Mouse (Mus musculus) embryonic facial prominence, embryonic 15.5 days (tissue): ENCODE measurements around the gene Ak1. TPM values are rescaled to one million over a fixed set of nuclear protein-coding genes. Genes with fewer than 3 reads are reported as not detected.

ENCODE experiments used
- ATAC-seq: fragments of 200-750 bp; cut with Nextera tagmentation; 2 replicates; pipeline ENCODE4 v1.8.0; 2017; ENCODE audit warnings: low read depth, moderate TSS enrichment; ENCODE audit not compliant: insufficient number of reproducible peaks, low FRiP score, low TSS enrichment
- H3K27ac ChIP-seq: fragments of 300-500 bp; sonication (generic); replicated peaks from 2 replicates; pipeline ENCODE4 v1.5.1; 2015; ENCODE audit warnings: mild to moderate bottlenecking, inconsistent platforms
- H3K27me3 ChIP-seq: fragments of 300-500 bp; sonication (generic); 2 replicates; pipeline ENCODE4 v1.6.1; 2015; ENCODE audit warnings: inconsistent platforms
- H3K36me3 ChIP-seq: fragments of 300-500 bp; sonication (generic); 2 replicates; pipeline ENCODE4 v1.6.1; 2015; ENCODE audit warnings: mild to moderate bottlenecking, inconsistent platforms
- H3K4me1 ChIP-seq: fragments of 300-500 bp; sonication (generic); 2 replicates; pipeline ENCODE4 v1.6.1; 2015; ENCODE audit warnings: inconsistent platforms
- H3K4me2 ChIP-seq: fragments of 300-500 bp; sonication (generic); replicated peaks from 2 replicates; pipeline ENCODE4 v1.6.1; 2015; ENCODE audit warnings: mild to moderate bottlenecking, inconsistent platforms
- H3K4me3 ChIP-seq: fragments of 300-500 bp; sonication (generic); replicated peaks from 2 replicates; pipeline ENCODE4 v1.5.1; 2015; ENCODE audit warnings: mild to moderate bottlenecking, inconsistent platforms
- H3K9ac ChIP-seq: fragments of 300-500 bp; sonication (generic); 2 replicates; pipeline ENCODE4 v1.6.1; 2015; ENCODE audit warnings: inconsistent platforms
- H3K9me3 ChIP-seq: fragments of 300-500 bp; sonication (generic); replicated peaks from 2 replicates; pipeline ENCODE4 v1.6.1; 2016; ENCODE audit warnings: inconsistent platforms
- WGBS: fragments of 180-500 bp; shearing (Covaris S2); methylation state at CpG from one replicate; pipeline ENCODE4 v1.1.7; 2015; 5-methylcytosine and 5-hydroxymethylcytosine counted together
- polyA plus RNA-seq: library from polyadenylated mRNA; unstranded; fragments of >200 nt; fragmentation: Nextera tagmentation; extraction: Ambion mirVana; gene quantifications from 2 replicates; pipeline ENCODE4 v1.2.1, GENCODE M21; 2015

The Ak1 gene
- polyA plus RNA-seq, 1 experiment from 2014 or later = 67.9 TPM

DNA sequence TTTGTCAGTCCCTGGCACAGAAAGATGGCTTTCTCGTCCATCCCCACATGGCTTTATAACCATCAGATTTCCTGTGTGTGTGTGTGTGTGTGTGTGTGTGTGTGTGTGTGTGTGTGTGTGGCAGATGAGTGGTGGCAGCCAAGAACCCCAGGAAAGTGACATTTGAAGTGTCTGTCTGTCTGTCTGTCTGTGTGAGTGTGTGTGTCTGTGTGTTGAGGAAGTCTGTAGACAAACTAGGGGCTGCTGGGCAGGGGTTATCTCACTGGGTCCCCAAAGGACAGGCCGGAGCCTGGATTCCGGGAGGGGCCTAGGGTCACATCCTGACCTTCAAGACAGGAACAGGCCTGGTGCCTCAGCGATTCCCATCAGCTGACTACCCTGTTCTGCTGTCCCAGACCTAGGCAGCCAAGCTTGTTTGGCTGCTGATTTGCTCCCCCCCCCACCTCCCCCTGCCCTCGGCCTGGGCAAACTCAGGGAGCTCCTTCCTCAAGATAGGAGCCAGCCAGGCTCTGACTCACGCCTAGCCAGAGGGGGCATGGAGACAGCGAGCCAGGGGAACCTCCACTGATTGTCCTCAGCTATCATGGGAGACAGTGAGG is 40.0 kb downstream of the Ak1 start:
- no peak for ATAC-seq
- H3K4me3 ChIP-seq = no peak overlapping the region
- H3K4me1 ChIP-seq = peaks cover 14% of the 10 kb centered on the region
- H3K4me2 ChIP-seq = no peak overlapping the region
- 0 out of 2 replicates have a peak, but pooled peaks cover 20% of the 10 kb centered on the region for H3K36me3 ChIP-seq
- H3K9me3 ChIP-seq = no peaks in the 10 kb centered on the region
- no peak overlapping the region for H3K9ac ChIP-seq
- 31% methylated on average over 7 of the region's 7 CpGs for WGBS
- H3K27me3 ChIP-seq = no peaks in the 10 kb centered on the region
- peak overlapping the region; percentile 76 for H3K27ac ChIP-seq

DNA sequence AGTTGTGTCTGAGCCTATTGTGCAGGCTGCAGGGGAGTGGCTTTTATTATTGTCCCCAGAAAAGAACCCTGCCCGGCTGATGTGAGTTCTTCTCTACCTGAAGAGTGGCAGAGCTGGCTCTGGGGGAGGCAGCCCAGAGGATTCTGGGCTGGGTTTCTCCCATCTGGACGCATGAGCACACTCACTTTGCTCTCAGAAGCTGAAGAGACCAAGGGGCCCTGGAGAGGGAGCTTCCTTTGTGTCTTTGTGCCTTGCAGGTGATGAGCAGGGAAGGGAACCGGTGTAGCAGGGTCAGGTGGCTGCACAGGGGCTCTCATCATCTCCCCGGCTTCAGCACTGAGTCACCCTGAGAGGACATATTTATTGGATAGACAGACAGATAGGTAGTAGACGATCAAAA is 40.7 kb downstream of the Ak1 start:
- peaks cover 14% of the 10 kb centered on the region for H3K4me1 ChIP-seq
- no peak overlapping the region for H3K4me3 ChIP-seq
- no peaks in the 10 kb centered on the region for H3K27me3 ChIP-seq
- H3K36me3 ChIP-seq = 0 out of 2 replicates have a peak, but pooled peaks cover 20% of the 10 kb centered on the region
- peak overlapping the region; percentile 76 for H3K27ac ChIP-seq
- H3K9ac ChIP-seq = no peak overlapping the region
- no peaks in the 10 kb centered on the region for H3K9me3 ChIP-seq
- no peak for ATAC-seq
- WGBS = 51% methylated on average over 5 of the region's 5 CpGs
- no peak overlapping the region for H3K4me2 ChIP-seq

GRCm38 (mm10) chr2:32665345-32665744 is 43.8 kb downstream of the Ak1 start:
- ATAC-seq = no peak
- Histone ChIP-seq H3K4me3 (no peak overlapping the region), H3K27me3 (no peaks in the 10 kb centered on the region), H3K9me3 (no peaks in the 10 kb centered on the region), H3K36me3 (0 out of 2 replicates have a peak, but pooled peaks cover 13% of the 10 kb centered on the region), H3K4me1 (peaks cover 14% of the 10 kb centered on the region), H3K27ac (no peak overlapping the region), H3K9ac (no peak overlapping the region), H3K4me2 (no peak overlapping the region)
- WGBS = 61% methylated on average over 8 of the region's 8 CpGs

- H3K27ac ChIP-seq = no peak overlapping the region
- 77% methylated on average over 6 of the region's 6 CpGs for WGBS
- H3K4me2 ChIP-seq = no peak overlapping the region
- no peaks in the 10 kb centered on the region for H3K27me3 ChIP-seq
- peaks cover 14% of the 10 kb centered on the region for H3K4me1 ChIP-seq
- no peaks in the 10 kb centered on the region for H3K9me3 ChIP-seq
- no peak overlapping the region for H3K9ac ChIP-seq
- peaks cover 15% of the 10 kb centered on the region; the same call in 1 of the 2 replicates for H3K36me3 ChIP-seq
- no peak for ATAC-seq
- H3K4me3 ChIP-seq = no peak overlapping the region
Measured at GRCm38 (mm10) chr2:32665853-32666252, 44.3 kb downstream of the Ak1 start.

GRCm38 (mm10) chr2:32667775-32668174 is 46.2 kb downstream of the Ak1 start:
- H3K27me3 ChIP-seq = no peaks in the 10 kb centered on the region
- WGBS = 52% methylated on average over 11 of the region's 11 CpGs
- no peak for ATAC-seq
- H3K27ac ChIP-seq = no peak overlapping the region
- no peaks in the 10 kb centered on the region for H3K9me3 ChIP-seq
- H3K36me3 ChIP-seq = peaks cover 24% of the 10 kb centered on the region
- no peak overlapping the region for H3K4me3 ChIP-seq
- no peak overlapping the region for H3K9ac ChIP-seq
- no peaks in the 10 kb centered on the region for H3K4me1 ChIP-seq
- no peak overlapping the region for H3K4me2 ChIP-seq

DNA sequence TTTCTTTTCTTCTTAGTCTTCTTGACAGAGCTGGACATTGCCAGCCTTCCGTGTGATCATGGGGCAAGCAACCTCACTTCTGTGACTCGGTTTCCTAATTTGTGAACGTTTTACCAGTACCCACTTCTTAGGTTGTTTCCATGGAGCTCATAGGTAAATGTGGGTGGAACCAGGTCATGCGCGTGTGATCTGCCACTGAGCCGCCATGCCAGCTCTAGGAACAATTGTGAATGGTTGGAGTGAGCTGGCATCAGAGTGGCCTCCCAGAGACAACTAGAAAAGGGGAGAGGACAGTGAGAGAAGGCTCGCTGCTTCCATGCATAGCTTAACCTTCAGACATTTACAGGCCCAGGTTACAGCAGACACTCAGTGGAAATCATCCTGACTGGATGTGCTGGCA is 46.6 kb downstream of the Ak1 start:
- Histone ChIP-seq H3K4me1 (no peaks in the 10 kb centered on the region), H3K36me3 (peaks cover 28% of the 10 kb centered on the region), H3K27ac (no peak overlapping the region), H3K9ac (no peak overlapping the region), H3K4me3 (no peak overlapping the region), H3K4me2 (no peak overlapping the region), H3K27me3 (no peaks in the 10 kb centered on the region), H3K9me3 (no peaks in the 10 kb centered on the region)
- WGBS = 89% methylated on average over 7 of the region's 7 CpGs
- no peak for ATAC-seq

DNA sequence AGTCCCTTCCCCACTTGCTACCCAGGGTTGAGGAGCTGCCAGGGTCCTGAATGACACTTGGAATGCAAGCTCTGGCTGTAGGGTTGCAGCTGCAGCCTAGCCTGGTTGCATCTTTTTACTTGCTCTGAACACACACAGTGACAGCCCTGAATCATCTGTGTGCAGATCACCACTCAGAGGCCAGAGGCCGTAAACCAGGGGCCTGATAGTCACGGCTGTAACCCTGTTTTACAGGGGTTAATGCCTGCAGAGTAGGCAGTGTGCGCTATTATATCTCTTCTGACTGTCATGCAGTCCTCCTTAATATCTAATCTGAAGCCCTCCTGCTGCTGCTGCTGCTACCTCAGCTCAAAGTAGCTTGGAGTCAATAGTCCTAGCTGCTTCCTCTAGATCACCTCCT is 48.3 kb downstream of the Ak1 start:
- H3K36me3 ChIP-seq = peaks cover 41% of the 10 kb centered on the region
- H3K9ac ChIP-seq = no peak overlapping the region
- no peak overlapping the region for H3K27ac ChIP-seq
- no peak for ATAC-seq
- 0 out of 2 replicates have a peak, but pooled peaks cover 4% of the 10 kb centered on the region for H3K4me1 ChIP-seq
- H3K4me3 ChIP-seq = no peak overlapping the region
- no peak overlapping the region for H3K4me2 ChIP-seq
- WGBS = 85% methylated on average over 3 of the region's 3 CpGs
- H3K9me3 ChIP-seq = no peaks in the 10 kb centered on the region
- H3K27me3 ChIP-seq = no peaks in the 10 kb centered on the region

GRCm38 (mm10) chr2:32671147-32671546 is 49.6 kb downstream of the Ak1 start:
- no peak for ATAC-seq
- no peaks in the 10 kb centered on the region for H3K27me3 ChIP-seq
- WGBS = 89% methylated on average over 9 of the region's 9 CpGs
- no peak overlapping the region for H3K4me3 ChIP-seq
- 0 out of 2 replicates have a peak, but pooled peaks cover 4% of the 10 kb centered on the region for H3K4me1 ChIP-seq
- 0 out of 2 replicates have a peak, but pooled peaks cover 1% of the 10 kb centered on the region for H3K9me3 ChIP-seq
- peaks cover 54% of the 10 kb centered on the region for H3K36me3 ChIP-seq
- no peak overlapping the region for H3K4me2 ChIP-seq
- no peak overlapping the region for H3K27ac ChIP-seq
- no peak overlapping the region for H3K9ac ChIP-seq

DNA sequence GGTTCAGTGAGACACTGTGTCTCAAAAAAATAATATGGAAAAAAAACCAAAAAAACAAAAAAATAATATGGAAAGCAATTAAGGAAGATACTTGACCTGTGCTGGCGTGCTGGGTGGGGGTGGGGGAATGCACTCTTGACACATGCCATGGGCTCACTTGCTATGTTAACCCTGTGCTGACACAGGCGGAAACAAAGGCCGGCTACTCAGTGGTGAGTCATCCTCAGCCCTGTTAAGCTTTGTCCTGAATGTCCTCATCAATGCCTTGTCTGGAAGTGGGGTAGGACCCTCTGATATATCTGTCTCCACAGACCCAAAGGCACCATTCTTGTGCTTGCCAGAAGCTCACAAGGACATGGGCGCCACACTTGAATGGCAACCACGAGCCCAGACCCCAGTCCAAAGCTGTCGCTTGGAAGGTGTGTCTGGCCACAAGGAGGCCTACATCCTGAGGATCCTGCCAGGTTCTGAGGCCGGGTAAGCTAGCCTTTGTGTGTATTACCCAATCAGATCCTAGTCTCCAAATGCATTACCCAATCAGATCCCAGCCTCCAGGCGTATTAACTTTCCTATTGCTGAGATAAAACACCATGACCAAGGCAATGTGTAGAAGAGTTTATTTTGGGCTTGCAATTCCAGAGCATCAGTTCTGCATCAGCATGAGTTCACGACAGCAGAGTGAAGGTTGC is 50.5 kb downstream of the Ak1 start:
- Histone ChIP-seq H3K4me1 (0 out of 2 replicates have a peak, but pooled peaks cover 4% of the 10 kb centered on the region), H3K27ac (no peak overlapping the region), H3K4me2 (no peak overlapping the region), H3K9me3 (0 out of 2 replicates have a peak, but pooled peaks cover 3% of the 10 kb centered on the region), H3K27me3 (no peaks in the 10 kb centered on the region), H3K9ac (no peak overlapping the region), H3K36me3 (peaks cover 55% of the 10 kb centered on the region), H3K4me3 (no peak overlapping the region)
- WGBS = 67% methylated on average over 9 of the region's 9 CpGs
- ATAC-seq = no peak

DNA sequence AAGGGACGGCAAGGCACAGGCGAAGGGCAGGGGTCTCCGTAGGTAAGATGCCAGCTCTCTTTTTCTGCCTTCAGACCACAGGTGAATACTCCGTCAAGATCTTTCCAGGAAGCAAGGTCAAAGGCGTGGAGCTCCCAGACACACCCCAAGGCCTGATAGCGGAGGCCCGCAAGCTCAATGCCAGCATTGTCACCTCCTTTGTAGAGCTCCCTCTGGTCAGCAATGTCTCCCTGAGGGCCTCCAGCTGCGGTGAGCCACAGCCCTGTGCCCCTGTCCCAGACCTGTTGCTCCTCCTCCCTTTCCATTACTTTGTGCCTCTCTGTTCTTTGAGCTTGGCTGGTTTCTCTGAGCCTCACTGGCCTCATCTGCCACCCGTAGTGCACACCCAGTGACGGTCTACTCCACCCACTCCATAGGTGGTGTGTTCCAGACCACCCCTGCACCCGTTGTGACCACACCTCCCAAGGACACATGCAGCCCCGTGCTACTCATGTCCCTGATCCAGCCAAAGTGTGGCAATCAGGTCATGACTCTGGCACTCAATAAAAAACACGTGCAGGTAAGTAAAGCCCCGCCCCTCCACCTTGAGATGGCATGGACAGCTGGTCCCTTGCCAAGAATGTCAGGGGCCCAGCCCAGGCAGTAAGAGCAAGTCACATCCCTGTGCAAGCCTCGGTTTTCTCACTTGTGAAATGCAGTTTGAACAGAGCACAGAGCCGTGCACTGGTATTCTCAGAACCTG is 51.8 kb downstream of the Ak1 start:
- Histone ChIP-seq H3K4me3 (no peak overlapping the region), H3K36me3 (peaks cover 67% of the 10 kb centered on the region), H3K9ac (no peak overlapping the region), H3K27me3 (no peaks in the 10 kb centered on the region), H3K9me3 (0 out of 2 replicates have a peak, but pooled peaks cover 3% of the 10 kb centered on the region), H3K4me2 (no peak overlapping the region), H3K27ac (no peak overlapping the region), H3K4me1 (0 out of 2 replicates have a peak, but pooled peaks cover 4% of the 10 kb centered on the region)
- WGBS = 70% methylated on average over 16 of the region's 16 CpGs
- no peak for ATAC-seq

DNA sequence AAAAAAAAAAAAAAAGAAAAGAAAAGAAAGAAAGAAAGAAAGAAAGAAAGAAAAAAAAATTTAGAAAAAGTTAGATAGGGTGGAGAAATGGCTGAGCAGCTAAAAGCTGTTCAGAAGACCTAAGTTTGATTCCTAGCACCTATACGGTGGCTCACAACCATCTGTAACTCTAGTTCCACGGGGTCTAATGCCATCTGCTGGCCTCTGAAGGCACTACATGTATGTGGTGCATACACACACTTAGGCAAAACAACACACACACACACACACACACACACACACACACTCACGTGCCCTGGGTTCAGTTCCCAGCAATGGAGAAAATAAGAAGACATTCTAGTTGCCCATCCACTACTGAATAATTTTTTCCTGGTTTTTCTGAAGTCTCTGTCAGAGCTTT is 55.3 kb downstream of the Ak1 start:
- H3K27me3 ChIP-seq = no peaks in the 10 kb centered on the region
- no peak overlapping the region for H3K27ac ChIP-seq
- no peak for ATAC-seq
- WGBS = 88% methylated on average over 3 of the region's 3 CpGs
- peaks cover 25% of the 10 kb centered on the region for H3K4me1 ChIP-seq
- peaks cover 62% of the 10 kb centered on the region for H3K36me3 ChIP-seq
- 0 out of 2 replicates have a peak, but pooled peaks cover 3% of the 10 kb centered on the region for H3K9me3 ChIP-seq
- no peak overlapping the region for H3K9ac ChIP-seq
- no peak overlapping the region for H3K4me3 ChIP-seq
- no peak overlapping the region for H3K4me2 ChIP-seq
